Mouse (Mus musculus) forebrain, embryonic 16.5 days (tissue): Measurements from ENCODE around the gene A2ml1. TPM values are rescaled to one million over a fixed set of nuclear protein-coding genes. Genes with fewer than 3 reads are reported as not detected.
"Not testable (repeated sequence)": the region's sequence is repeated elsewhere in the genome, so short reads cannot be mapped to it uniquely, and the experiment has no call there.

Experiments used
- ATAC-seq: fragments of 200-750 bp; cut with Nextera tagmentation; 2 replicates; pipeline ENCODE4 v1.8.0; 2017; ENCODE audit warnings: mild to moderate bottlenecking, moderate library complexity
- H3K27ac ChIP-seq: fragments of 300-500 bp; sonication (generic); 2 replicates; pipeline ENCODE4 v1.5.1; 2014; ENCODE audit warnings: low read length, control low read depth
- H3K27me3 ChIP-seq: fragments of 300-500 bp; sonication (generic); replicated peaks from 2 replicates; pipeline ENCODE4 v1.6.1; 2014; ENCODE audit warnings: low read length; ENCODE audit not compliant: control insufficient read depth, insufficient read depth
- H3K36me3 ChIP-seq: fragments of 300-500 bp; sonication (generic); 2 replicates; pipeline ENCODE4 v1.6.1; 2014; ENCODE audit not compliant: control insufficient read depth, insufficient read depth
- H3K4me1 ChIP-seq: fragments of 300-500 bp; sonication (generic); replicated peaks from 2 replicates; pipeline ENCODE4 v1.6.1; 2014; ENCODE audit warnings: low read length; ENCODE audit not compliant: control insufficient read depth, insufficient read depth
- H3K4me2 ChIP-seq: fragments of 300-500 bp; sonication (generic); 2 replicates; pipeline ENCODE4 v1.6.1; 2014; ENCODE audit warnings: mild to moderate bottlenecking, low read length, control low read depth
- H3K4me3 ChIP-seq: fragments of 300-500 bp; sonication (generic); replicated peaks from 2 replicates; pipeline ENCODE4 v1.5.1; 2014; ENCODE audit warnings: mild to moderate bottlenecking, low read length, control low read depth
- H3K9ac ChIP-seq: fragments of 300-500 bp; sonication (generic); replicated peaks from 2 replicates; pipeline ENCODE4 v1.6.1; 2014; ENCODE audit warnings: low read depth, low read length, control low read depth
- H3K9me3 ChIP-seq: fragments of 300-500 bp; sonication (generic); 2 replicates; pipeline ENCODE4 v1.6.1; 2016; ENCODE audit warnings: low read length; ENCODE audit not compliant: control insufficient read depth
- WGBS: fragments of 180-500 bp; shearing (Covaris S2); extraction: QIAGEN DNeasy Blood & Tissue Kit; methylation state at CpG from one replicate; pipeline ENCODE4 v1.1.7; 2014; 5-methylcytosine and 5-hydroxymethylcytosine counted together
- polyA plus RNA-seq: library from polyadenylated mRNA; unstranded; fragments of >200 nt; fragmentation: Nextera tagmentation; extraction: Ambion mirVana; gene quantifications from 2 replicates; pipeline ENCODE4 v1.2.1, GENCODE M21; 2015

A2ml1 gene
- polyA plus RNA-seq, result 3.4 and 3.9 TPM in 2 replicates

DNA sequence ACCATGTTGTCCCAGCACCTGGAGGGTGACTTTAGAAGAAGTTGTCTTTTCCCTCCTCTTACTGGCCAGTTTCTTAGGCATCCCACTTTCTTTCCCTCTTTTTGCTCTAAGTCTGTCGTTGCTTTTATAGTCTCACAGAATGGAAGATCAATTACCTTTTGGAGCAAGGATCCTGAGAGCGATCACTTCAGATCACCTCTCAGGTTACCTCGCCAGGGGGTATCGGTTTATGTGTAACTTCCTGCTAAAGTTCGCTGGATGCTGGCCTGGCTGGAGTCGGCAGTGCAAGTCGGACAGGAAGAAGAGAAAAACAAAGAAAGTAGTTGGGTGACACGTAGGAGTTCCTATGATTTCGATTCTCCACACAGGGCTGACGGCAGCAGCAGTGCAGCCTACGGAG is at the start of gene A2ml1:
Gene A2ml1 (minus strand): TSS at position 101 of the 400 bp plus-strand sequence.
- H3K9me3 ChIP-seq, result no peaks in the 10 kb centered on the region
- no peaks in the 10 kb centered on the region for H3K36me3 ChIP-seq
- H3K27ac ChIP-seq, result no peak within 1 kb of the TSS
- H3K9ac ChIP-seq, result no peak within 1 kb of the TSS
- H3K4me3 ChIP-seq, result no peak within 1 kb of the TSS
- 83% methylated on average over 11 of the region's 11 CpGs for WGBS
- H3K27me3 ChIP-seq, result no peaks in the 10 kb centered on the region
- no peak within 1 kb of the TSS for H3K4me2 ChIP-seq
- no peaks in the 10 kb centered on the region for H3K4me1 ChIP-seq
- no peak for ATAC-seq

DNA sequence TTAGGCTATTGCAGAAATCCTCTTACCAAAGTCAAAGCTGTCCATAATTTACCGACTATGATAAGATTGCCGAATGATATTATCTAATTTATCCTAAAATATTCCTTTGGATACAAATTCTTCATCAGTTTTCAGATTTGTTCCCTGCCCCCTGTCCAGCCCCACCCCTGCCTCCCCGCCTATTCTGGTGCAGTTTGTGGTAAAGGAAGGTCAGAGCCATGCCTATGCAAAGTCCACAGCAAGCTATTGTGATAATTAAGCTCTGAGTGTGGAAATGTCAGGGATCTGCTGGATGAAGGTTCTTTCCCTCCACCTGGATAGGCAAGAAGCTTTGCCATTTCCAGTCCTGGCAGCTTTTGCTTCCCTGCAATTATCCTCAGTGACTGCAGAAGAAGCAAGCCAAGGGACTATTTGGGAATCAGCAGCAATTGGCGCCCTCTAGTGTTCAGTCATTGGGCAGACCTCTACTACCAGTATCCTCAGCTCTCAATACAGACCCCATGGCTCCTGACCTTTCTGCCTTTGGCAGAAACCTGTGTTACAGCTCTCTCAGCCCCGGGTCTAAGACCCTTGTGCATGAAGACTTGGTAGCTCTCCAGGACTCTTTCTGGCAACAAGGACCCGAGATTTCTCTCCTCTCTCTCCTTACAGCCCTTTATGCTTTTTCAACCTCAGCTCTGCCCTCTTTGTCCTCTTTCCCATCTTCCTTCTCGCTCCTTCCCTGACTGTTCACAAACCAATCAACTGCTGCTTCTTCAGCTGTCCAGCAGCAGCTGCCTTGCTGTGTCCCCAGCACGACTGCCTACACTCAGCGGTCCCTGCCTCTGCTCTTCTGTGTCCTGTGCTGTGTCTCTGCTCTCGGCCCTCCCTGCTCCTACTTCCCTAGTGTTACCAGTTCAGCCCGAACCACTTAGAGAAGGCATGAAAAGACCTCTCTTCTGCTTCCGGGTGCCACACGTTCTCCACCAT is 48.6 kb upstream of the A2ml1 start:
- H3K27ac ChIP-seq, H3K4me1 ChIP-seq, H3K4me3 ChIP-seq, H3K4me2 ChIP-seq, H3K36me3 ChIP-seq, H3K9me3 ChIP-seq, H3K27me3 ChIP-seq, H3K9ac ChIP-seq: not testable (repeated sequence)
- 56% methylated on average over 11 of the region's 13 CpGs for WGBS
- peak; percentile 97 for ATAC-seq

DNA sequence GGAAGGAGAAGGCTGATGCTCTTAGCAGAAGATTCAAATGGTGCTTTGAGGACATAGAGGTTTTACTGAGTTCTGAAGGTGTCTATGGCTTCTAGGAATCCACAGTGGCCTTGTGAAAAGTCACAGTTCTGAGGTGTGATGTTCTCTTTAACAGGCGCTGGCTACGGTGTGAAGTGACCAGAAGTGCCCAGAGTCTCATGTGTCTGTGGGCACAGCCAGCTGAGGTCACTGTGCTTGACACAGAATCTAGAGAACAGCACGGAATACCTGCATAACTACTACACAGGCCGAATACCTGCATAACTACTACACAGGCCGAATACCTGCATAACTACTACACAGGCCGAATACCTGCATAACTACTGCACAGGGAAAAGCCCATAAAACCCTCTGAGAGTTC is 43.8 kb upstream of the A2ml1 start:
- WGBS, result 97% methylated on average over 6 of the region's 6 CpGs
- not testable (repeated sequence) for H3K9ac ChIP-seq, H3K4me1 ChIP-seq, H3K4me3 ChIP-seq, H3K27me3 ChIP-seq, H3K36me3 ChIP-seq, ATAC-seq, H3K27ac ChIP-seq, H3K9me3 ChIP-seq, H3K4me2 ChIP-seq

DNA sequence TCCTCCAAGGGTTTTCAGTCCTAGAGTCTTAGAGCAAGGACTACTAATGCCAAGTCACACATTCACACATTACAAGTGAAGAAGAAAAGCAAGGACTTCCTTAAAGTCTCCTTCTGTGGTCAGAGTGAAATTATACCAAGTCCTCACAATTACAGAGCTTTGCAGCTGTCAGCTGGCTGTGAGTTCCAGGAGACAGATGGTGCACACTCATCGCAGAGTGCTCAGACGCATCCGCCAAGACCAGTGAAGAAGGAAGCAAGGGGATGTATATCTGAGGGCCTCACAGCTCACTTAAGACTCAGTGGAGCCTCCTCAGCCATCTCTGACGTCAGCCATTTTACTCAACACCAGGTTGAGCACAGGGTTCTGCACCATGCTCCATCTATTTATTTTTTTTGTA is 43.0 kb upstream of the A2ml1 start:
- Histone ChIP-seq H3K9me3 (no peaks in the 10 kb centered on the region), H3K4me1 (no peaks in the 10 kb centered on the region), H3K27ac (no peak overlapping the region), H3K9ac (no peak overlapping the region), H3K4me3 (no peak overlapping the region), H3K36me3 (no peaks in the 10 kb centered on the region), H3K4me2 (no peak overlapping the region), H3K27me3 (no peaks in the 10 kb centered on the region)
- ATAC-seq, result no peak
- 88% methylated on average over 4 of the region's 4 CpGs for WGBS

DNA sequence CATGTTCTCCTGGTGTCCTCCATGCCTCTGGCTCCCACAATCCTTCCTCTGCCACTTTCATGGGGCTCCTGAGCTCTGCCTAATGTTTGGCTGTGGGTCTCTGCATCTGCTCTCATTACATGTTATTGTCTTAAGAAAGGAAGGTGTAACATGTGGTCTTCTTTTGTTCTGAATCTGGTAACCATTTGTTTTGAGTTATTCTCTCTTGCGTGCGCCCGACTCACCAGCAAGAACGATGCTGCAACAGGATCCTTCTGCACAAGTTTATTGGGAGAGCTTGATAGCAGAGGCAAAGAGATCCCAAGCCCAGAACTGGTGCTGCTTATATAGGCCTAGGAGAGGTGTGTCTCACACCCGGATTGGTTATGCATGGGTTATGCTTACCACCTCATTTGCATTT is 42.0 kb upstream of the A2ml1 start, which contains the start of gene Klrb1a:
Gene Klrb1a (minus strand): TSS at position 101 of the 400 bp plus-strand sequence.
- H3K4me2 ChIP-seq, H3K36me3 ChIP-seq, H3K27ac ChIP-seq, H3K9me3 ChIP-seq, ATAC-seq, H3K27me3 ChIP-seq, H3K4me3 ChIP-seq, H3K9ac ChIP-seq, H3K4me1 ChIP-seq: not testable (repeated sequence)
- WGBS, result 100% methylated on average over 5 of the region's 5 CpGs

DNA sequence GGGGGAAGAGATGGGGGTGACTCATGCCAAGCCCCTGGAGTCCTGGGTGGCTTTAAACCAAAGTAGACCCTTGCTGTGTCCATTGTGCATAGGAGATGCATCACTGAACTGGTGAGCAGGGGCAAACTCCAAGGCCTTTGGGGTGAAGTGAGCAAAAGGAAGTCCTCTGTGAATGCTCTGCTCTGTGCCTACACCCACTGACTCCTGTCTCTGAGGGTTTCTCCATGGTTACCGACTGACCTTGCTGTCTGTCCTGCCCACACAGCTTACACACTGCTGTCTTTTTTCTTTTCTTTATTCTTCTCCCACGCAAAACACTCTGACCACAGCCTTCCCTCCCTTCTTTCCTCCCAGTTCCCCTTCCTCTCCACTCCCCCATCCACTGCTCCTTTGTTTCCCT is 41.3 kb upstream of the A2ml1 start:
- Histone ChIP-seq H3K9ac (no peak overlapping the region), H3K4me1 (no peaks in the 10 kb centered on the region), H3K27ac (no peak overlapping the region), H3K36me3 (no peaks in the 10 kb centered on the region), H3K4me3 (no peak overlapping the region), H3K27me3 (no peaks in the 10 kb centered on the region), H3K9me3 (no peaks in the 10 kb centered on the region), H3K4me2 (no peak overlapping the region)
- WGBS, result 56% methylated on average over 2 of the region's 2 CpGs
- ATAC-seq, result no peak

DNA sequence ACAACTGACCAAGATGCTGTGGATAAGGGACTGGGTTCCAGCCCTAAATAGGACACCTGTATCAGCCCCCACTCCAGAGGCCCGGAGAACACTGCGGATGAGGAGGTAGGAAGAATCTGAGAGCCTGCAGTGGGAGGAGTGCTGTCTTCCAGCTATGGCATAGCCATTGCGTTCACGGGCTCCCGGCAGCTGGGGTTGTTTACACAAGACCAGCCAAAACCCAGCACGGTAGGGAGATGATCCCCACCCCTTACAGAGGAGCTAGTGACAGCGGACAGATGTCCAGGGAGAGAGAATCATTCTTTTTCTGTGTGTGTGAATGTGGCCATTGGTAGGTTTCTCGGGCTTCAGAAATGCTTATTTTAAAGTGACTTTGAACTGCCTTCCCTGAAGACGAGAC is 24.9 kb upstream of the A2ml1 start:
- Histone ChIP-seq H3K9ac (no peak overlapping the region), H3K27me3 (no peaks in the 10 kb centered on the region), H3K27ac (no peak overlapping the region), H3K4me2 (no peak overlapping the region), H3K4me3 (no peak overlapping the region), H3K4me1 (no peaks in the 10 kb centered on the region), H3K36me3 (no peaks in the 10 kb centered on the region), H3K9me3 (no peaks in the 10 kb centered on the region)
- 83% methylated on average over 9 of the region's 9 CpGs for WGBS
- no peak for ATAC-seq

DNA sequence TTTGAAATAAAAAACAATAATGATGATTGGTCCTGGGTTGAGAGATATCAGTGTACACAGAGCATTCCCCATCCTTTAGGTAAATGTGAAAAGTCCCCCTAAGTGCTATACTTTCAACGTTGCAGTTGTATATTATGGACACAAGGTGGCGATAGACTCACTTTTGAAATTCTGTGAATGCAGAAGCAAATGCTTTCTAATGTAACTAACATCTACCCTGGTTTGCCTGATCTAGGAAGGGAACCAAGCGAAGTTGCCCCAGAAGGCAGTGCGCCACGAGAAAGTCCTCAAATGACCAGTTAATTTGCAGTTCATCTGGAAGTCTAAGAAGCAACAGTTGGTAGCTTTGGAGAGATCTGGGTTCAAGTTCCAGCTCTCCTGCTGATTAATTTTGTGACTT is 23.1 kb upstream of the A2ml1 start:
- H3K4me3 ChIP-seq, result no peak overlapping the region
- ATAC-seq, result no peak
- H3K27me3 ChIP-seq, result no peaks in the 10 kb centered on the region
- no peak overlapping the region for H3K9ac ChIP-seq
- H3K9me3 ChIP-seq, result no peaks in the 10 kb centered on the region
- H3K27ac ChIP-seq, result no peak overlapping the region
- 33% methylated on average over 5 of the region's 5 CpGs for WGBS
- no peak overlapping the region for H3K4me2 ChIP-seq
- H3K36me3 ChIP-seq, result no peaks in the 10 kb centered on the region
- no peaks in the 10 kb centered on the region for H3K4me1 ChIP-seq

DNA sequence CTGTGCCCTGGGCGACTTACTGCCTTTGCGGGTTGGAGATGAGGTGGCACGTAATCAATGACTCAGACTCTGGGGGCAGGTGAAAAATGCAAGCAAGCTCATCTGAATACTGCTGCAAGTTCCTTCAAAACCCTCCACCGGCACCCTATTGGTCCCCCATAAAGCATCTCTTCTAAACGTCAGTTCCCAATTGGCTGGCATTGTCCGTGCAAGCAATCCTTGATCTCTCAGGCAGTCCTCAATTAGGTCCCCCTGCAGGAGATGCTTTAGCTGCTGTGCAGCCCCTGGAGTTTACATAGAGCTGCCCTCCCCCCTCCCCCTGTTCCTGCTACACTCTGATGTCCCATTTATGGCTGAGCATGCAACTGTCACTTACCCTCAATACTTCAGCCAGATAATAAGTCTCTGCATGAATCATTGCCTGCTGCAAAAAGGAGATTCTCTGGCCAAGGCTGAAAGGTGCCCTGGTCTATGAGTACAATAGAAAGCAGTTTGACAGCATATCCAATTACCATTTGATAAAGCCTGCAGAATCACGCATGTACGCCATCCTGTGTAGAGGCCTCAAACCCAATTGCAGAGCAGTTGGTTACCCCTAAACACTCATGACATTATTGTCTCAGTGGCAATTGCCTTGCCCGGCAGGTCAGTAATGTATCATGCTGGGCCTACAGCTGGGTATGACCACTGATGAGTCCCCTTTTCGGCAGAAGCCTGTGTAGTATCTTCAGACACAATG is 21.2 kb upstream of the A2ml1 start:
- no peaks in the 10 kb centered on the region for H3K4me1 ChIP-seq
- H3K9ac ChIP-seq, result no peak overlapping the region
- H3K27me3 ChIP-seq, result 0 out of 2 replicates have a peak, but pooled peaks cover 3% of the 10 kb centered on the region
- H3K36me3 ChIP-seq, result no peaks in the 10 kb centered on the region
- no peaks in the 10 kb centered on the region for H3K9me3 ChIP-seq
- H3K27ac ChIP-seq, result no peak overlapping the region
- 35% methylated on average over 10 of the region's 10 CpGs for WGBS
- 0 out of 2 replicates have a peak overlapping the region, but pooled peaks have one; percentile 7 for H3K4me3 ChIP-seq
- H3K4me2 ChIP-seq, result peak overlapping the region; percentile 25
- ATAC-seq, result peak; percentile 80
